Mouse (Mus musculus): ENCODE data around the gene Rad51d. TPM values are rescaled to one million over a fixed set of nuclear protein-coding genes. Genes with fewer than 3 reads are reported as not detected.
A peak's percentile ranks its signal among the peaks of the same experiment; 100 is the strongest.
"Not testable (repeated sequence)": the region's sequence is repeated elsewhere in the genome, so short reads cannot be mapped to it uniquely, and the experiment has no call there.

Gene Rad51d
- polyA plus RNA-seq, 1 experiment from 2014 or later = 12.8 TPM

- WGBS = 55% methylated on average over 11 of the region's 11 CpGs
- Histone ChIP-seq H3K4me3 (ENCODE audit: low read depth, low read length) (no peak overlapping the region), H3K4me2 (ENCODE audit: low read depth, severe bottlenecking) (no peak overlapping the region; the same call in 1 of the 2 replicates), H3K9ac (ENCODE audit: low read length) (no peak overlapping the region), H3K27me3 (ENCODE audit: control insufficient read depth, insufficient read depth, low read length) (no peaks in the 10 kb centered on the region), H3K36me3 (ENCODE audit: control insufficient read depth, insufficient read depth, low read length) (no peaks in the 10 kb centered on the region), H3K27ac (replicated peaks; ENCODE audit: low read depth, low read length) (peak overlapping the region; percentile 73), H3K4me1 (ENCODE audit: control insufficient read depth, insufficient read depth, low read length) (peaks cover 7% of the 10 kb centered on the region), H3K9me3 (ENCODE audit: control insufficient read depth, low read length) (no peaks in the 10 kb centered on the region)
- ATAC-seq (ENCODE audit: insufficient number of reproducible peaks, low FRiP score, low TSS enrichment, low read depth) (no peak), DNase-seq (ENCODE audit: low spot score) (no peak)
Measured at GRCm38 (mm10) chr11:82835616-82836432, 54.6 kb downstream of the Rad51d start.

DNA sequence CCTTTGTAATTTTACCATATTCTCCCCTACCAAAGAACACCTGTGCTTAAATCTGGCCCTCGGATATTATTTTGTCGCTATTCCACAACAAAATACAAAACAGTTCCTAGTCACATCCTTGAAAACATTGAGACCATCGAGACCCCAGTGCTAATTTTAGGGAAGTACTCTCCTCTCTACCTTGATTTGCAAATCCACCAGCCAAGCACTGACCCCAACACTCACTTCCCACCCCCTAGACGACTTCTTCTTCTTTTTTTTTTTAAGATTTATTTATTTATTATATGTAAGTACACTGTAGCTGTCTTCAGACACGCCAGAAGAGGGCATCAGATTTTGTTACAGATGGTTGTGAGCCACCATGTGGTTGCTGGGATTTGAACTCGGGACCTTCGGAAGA is 56.1 kb downstream of the Rad51d start:
- not testable (repeated sequence) for DNase-seq (ENCODE audit: low spot score); H3K9ac ChIP-seq (ENCODE audit: low read length); H3K36me3 ChIP-seq (ENCODE audit: control insufficient read depth, insufficient read depth, low read length); H3K27me3 ChIP-seq (ENCODE audit: control insufficient read depth, insufficient read depth, low read length); H3K4me3 ChIP-seq (ENCODE audit: low read depth, low read length); H3K4me1 ChIP-seq (ENCODE audit: control insufficient read depth, insufficient read depth, low read length); H3K4me2 ChIP-seq (ENCODE audit: low read depth, severe bottlenecking); H3K9me3 ChIP-seq (ENCODE audit: control insufficient read depth, low read length); H3K27ac ChIP-seq (replicated peaks; ENCODE audit: low read depth, low read length); ATAC-seq (ENCODE audit: insufficient number of reproducible peaks, low FRiP score, low TSS enrichment, low read depth)
- 91% methylated on average over 7 of the region's 7 CpGs for WGBS

GRCm38 (mm10) chr11:82833929-82834328 is 56.5 kb downstream of the Rad51d start:
- ATAC-seq (ENCODE audit: insufficient number of reproducible peaks, low FRiP score, low TSS enrichment, low read depth) (no peak), DNase-seq (ENCODE audit: low spot score) (no peak)
- Histone ChIP-seq H3K4me1 (ENCODE audit: control insufficient read depth, insufficient read depth, low read length) (peaks cover 9% of the 10 kb centered on the region), H3K27ac (replicated peaks; ENCODE audit: low read depth, low read length) (no peak overlapping the region), H3K4me3 (ENCODE audit: low read depth, low read length) (no peak overlapping the region), H3K36me3 (ENCODE audit: control insufficient read depth, insufficient read depth, low read length) (no peaks in the 10 kb centered on the region), H3K27me3 (ENCODE audit: control insufficient read depth, insufficient read depth, low read length) (no peaks in the 10 kb centered on the region), H3K4me2 (ENCODE audit: low read depth, severe bottlenecking) (no peak overlapping the region), H3K9me3 (ENCODE audit: control insufficient read depth, low read length) (no peaks in the 10 kb centered on the region), H3K9ac (ENCODE audit: low read length) (no peak overlapping the region)
- 91% methylated on average over 8 of the region's 8 CpGs for WGBS

GRCm38 (mm10) chr11:82832402-82832801 is 58.0 kb downstream of the Rad51d start:
- H3K9ac ChIP-seq (ENCODE audit: low read length); H3K9me3 ChIP-seq (ENCODE audit: control insufficient read depth, low read length); H3K27ac ChIP-seq (replicated peaks; ENCODE audit: low read depth, low read length); H3K27me3 ChIP-seq (ENCODE audit: control insufficient read depth, insufficient read depth, low read length); H3K36me3 ChIP-seq (ENCODE audit: control insufficient read depth, insufficient read depth, low read length); DNase-seq (ENCODE audit: low spot score); H3K4me1 ChIP-seq (ENCODE audit: control insufficient read depth, insufficient read depth, low read length); H3K4me2 ChIP-seq (ENCODE audit: low read depth, severe bottlenecking); H3K4me3 ChIP-seq (ENCODE audit: low read depth, low read length); ATAC-seq (ENCODE audit: insufficient number of reproducible peaks, low FRiP score, low TSS enrichment, low read depth): not testable (repeated sequence)
- WGBS = 81% methylated on average over 10 of the region's 10 CpGs

- ATAC-seq (ENCODE audit: insufficient number of reproducible peaks, low FRiP score, low TSS enrichment, low read depth) = no peak
- no peak overlapping the region for H3K27ac ChIP-seq (replicated peaks; ENCODE audit: low read depth, low read length)
- H3K4me1 ChIP-seq (ENCODE audit: control insufficient read depth, insufficient read depth, low read length) = peaks cover 7% of the 10 kb centered on the region
- no peak overlapping the region for H3K4me3 ChIP-seq (ENCODE audit: low read depth, low read length)
- H3K27me3 ChIP-seq (ENCODE audit: control insufficient read depth, insufficient read depth, low read length) = no peaks in the 10 kb centered on the region
- WGBS = 16% methylated on average over 10 of the region's 10 CpGs
- no peaks in the 10 kb centered on the region for H3K36me3 ChIP-seq (ENCODE audit: control insufficient read depth, insufficient read depth, low read length)
- no peak for DNase-seq (ENCODE audit: low spot score)
- H3K9me3 ChIP-seq (ENCODE audit: control insufficient read depth, low read length) = no peaks in the 10 kb centered on the region
- H3K4me2 ChIP-seq (ENCODE audit: low read depth, severe bottlenecking) = no peak overlapping the region
- H3K9ac ChIP-seq (ENCODE audit: low read length) = no peak overlapping the region
Measured at GRCm38 (mm10) chr11:82831008-82831893, 59.2 kb downstream of the Rad51d start.

GRCm38 (mm10) chr11:82826818-82827217 is 63.6 kb downstream of the Rad51d start:
- no peaks in the 10 kb centered on the region for H3K36me3 ChIP-seq (ENCODE audit: control insufficient read depth, insufficient read depth, low read length)
- no peaks in the 10 kb centered on the region for H3K9me3 ChIP-seq (ENCODE audit: control insufficient read depth, low read length)
- H3K9ac ChIP-seq (ENCODE audit: low read length) = no peak overlapping the region
- DNase-seq (ENCODE audit: low spot score) = no peak
- ATAC-seq (ENCODE audit: insufficient number of reproducible peaks, low FRiP score, low TSS enrichment, low read depth) = no peak
- H3K27me3 ChIP-seq (ENCODE audit: control insufficient read depth, insufficient read depth, low read length) = no peaks in the 10 kb centered on the region
- H3K4me1 ChIP-seq (ENCODE audit: control insufficient read depth, insufficient read depth, low read length) = peaks cover 7% of the 10 kb centered on the region
- no peak overlapping the region for H3K4me2 ChIP-seq (ENCODE audit: low read depth, severe bottlenecking)
- no peak overlapping the region for H3K4me3 ChIP-seq (ENCODE audit: low read depth, low read length)
- H3K27ac ChIP-seq (replicated peaks; ENCODE audit: low read depth, low read length) = no peak overlapping the region

Other genes with a start within 250 kb of the Rad51d start
- 0.20 and 0.21 TPM in 2 replicates for gene Cct6b, start 126.3 kb downstream of the Rad51d start, polyA plus RNA-seq (2014; fragmentation: Nextera tagmentation; extraction: Ambion mirVana)
- gene Zfp830, start 126.3 kb downstream of the Rad51d start, polyA plus RNA-seq (2014; fragmentation: Nextera tagmentation; extraction: Ambion mirVana) = 41.4 and 44.0 TPM in 2 replicates
- gene Lig3, start 109.5 kb downstream of the Rad51d start, polyA plus RNA-seq (2014; fragmentation: Nextera tagmentation; extraction: Ambion mirVana) = 44.7 and 49.6 TPM in 2 replicates
- gene Rffl, start 19.4 kb downstream of the Rad51d start, polyA plus RNA-seq (2014; fragmentation: Nextera tagmentation; extraction: Ambion mirVana) = 11.4 and 12.7 TPM in 2 replicates
- 0.15 and 0.20 TPM in 2 replicates for gene Fndc8, start 1.5 kb upstream of the Rad51d start, polyA plus RNA-seq (2014; fragmentation: Nextera tagmentation; extraction: Ambion mirVana)
- gene Nle1, start 17.8 kb upstream of the Rad51d start, polyA plus RNA-seq (2014; fragmentation: Nextera tagmentation; extraction: Ambion mirVana) = 31.2 and 38.6 TPM in 2 replicates
- gene Unc45b, start 19.9 kb upstream of the Rad51d start, polyA plus RNA-seq (2014; fragmentation: Nextera tagmentation; extraction: Ambion mirVana) = 2.2 and 2.5 TPM in 2 replicates
- gene Slfn5, start 60.7 kb upstream of the Rad51d start, polyA plus RNA-seq (2014; fragmentation: Nextera tagmentation; extraction: Ambion mirVana) = 0.07 and 0.55 TPM in 2 replicates
- 11.8 and 14.3 TPM in 2 replicates for gene Slfn9, start 101.2 kb upstream of the Rad51d start, polyA plus RNA-seq (2014; fragmentation: Nextera tagmentation; extraction: Ambion mirVana)
- 0.26 and 0.48 TPM in 2 replicates for gene Slfn8, start 130.2 kb upstream of the Rad51d start, polyA plus RNA-seq (2014; fragmentation: Nextera tagmentation; extraction: Ambion mirVana)
- 0.85 and 1.1 TPM in 2 replicates for gene Slfn2, start 174.5 kb upstream of the Rad51d start, polyA plus RNA-seq (2014; fragmentation: Nextera tagmentation; extraction: Ambion mirVana)
- not detected in 2 replicates for gene Slfn1, start 226.2 kb upstream of the Rad51d start, polyA plus RNA-seq (2014; fragmentation: Nextera tagmentation; extraction: Ambion mirVana)

All from limb, embryonic 11.5 days (tissue).